Mouse (Mus musculus) hindbrain, embryonic 12.5 days (tissue): ENCODE data around the gene Adprh. TPM values are rescaled to one million over a fixed set of nuclear protein-coding genes. Genes with fewer than 3 reads are reported as not detected.

Experiments used
- ATAC-seq: fragments of 200-750 bp; cut with Nextera tagmentation; 2 replicates; pipeline ENCODE4 v1.8.0; 2017; ENCODE audit warnings: moderate TSS enrichment; ENCODE audit not compliant: low FRiP score
- H3K27ac ChIP-seq: fragments of 300-500 bp; sonication (generic); 2 replicates; pipeline ENCODE4 v1.5.1; 2016; ENCODE audit warnings: mild to moderate bottlenecking
- H3K27me3 ChIP-seq: fragments of 300-500 bp; sonication (generic); 2 replicates; pipeline ENCODE4 v1.6.1; 2016; ENCODE audit warnings: mild to moderate bottlenecking
- H3K36me3 ChIP-seq: fragments of 300-500 bp; sonication (generic); 2 replicates; pipeline ENCODE4 v1.6.1; 2016; ENCODE audit warnings: mild to moderate bottlenecking
- H3K4me1 ChIP-seq: fragments of 300-500 bp; sonication (generic); 2 replicates; pipeline ENCODE4 v1.6.1; 2016
- H3K4me2 ChIP-seq: fragments of 300-500 bp; sonication (generic); replicated peaks from 2 replicates; pipeline ENCODE4 v1.6.1; 2016; ENCODE audit warnings: mild to moderate bottlenecking
- H3K4me3 ChIP-seq: fragments of 300-500 bp; sonication (generic); 2 replicates; pipeline ENCODE4 v1.5.1; 2016; ENCODE audit warnings: mild to moderate bottlenecking
- H3K9ac ChIP-seq: fragments of 300-500 bp; sonication (generic); 2 replicates; pipeline ENCODE4 v1.6.1; 2016; ENCODE audit warnings: mild to moderate bottlenecking, moderate library complexity
- H3K9me3 ChIP-seq: fragments of 300-500 bp; sonication (generic); replicated peaks from 2 replicates; pipeline ENCODE4 v1.6.1; 2016; ENCODE audit warnings: mild to moderate bottlenecking
- WGBS: fragments of 180-500 bp; shearing (Covaris S2); methylation state at CpG from one replicate; pipeline ENCODE4 v1.1.7; 2016; 5-methylcytosine and 5-hydroxymethylcytosine counted together
- polyA plus RNA-seq: library from polyadenylated mRNA; unstranded; fragments of >200 nt; fragmentation: Nextera tagmentation; extraction: Ambion mirVana; gene quantifications from 2 replicates; pipeline ENCODE4 v1.2.1, GENCODE M21; 2016

Adprh gene
- polyA plus RNA-seq, 1 experiment from 2014 or later: 155 TPM

- Histone ChIP-seq H3K27me3 (no peaks in the 10 kb centered on the region), H3K9ac (no peak overlapping the region), H3K4me1 (no peaks in the 10 kb centered on the region), H3K27ac (no peak overlapping the region), H3K36me3 (no peaks in the 10 kb centered on the region), H3K4me2 (no peak overlapping the region), H3K4me3 (no peak overlapping the region), H3K9me3 (no peaks in the 10 kb centered on the region)
- WGBS: 85% methylated on average over 7 of the region's 7 CpGs
- ATAC-seq: no peak
Measured at GRCm38 (mm10) chr16:38462161-38462560, 9.7 kb upstream of the Adprh start.

- H3K9ac ChIP-seq: no peak overlapping the region
- no peak overlapping the region for H3K4me2 ChIP-seq
- H3K27ac ChIP-seq: no peak overlapping the region
- H3K9me3 ChIP-seq: no peaks in the 10 kb centered on the region
- 83% methylated on average over 8 of the region's 8 CpGs for WGBS
- no peak for ATAC-seq
- H3K27me3 ChIP-seq: no peaks in the 10 kb centered on the region
- H3K4me1 ChIP-seq: no peaks in the 10 kb centered on the region
- no peaks in the 10 kb centered on the region for H3K36me3 ChIP-seq
- no peak overlapping the region for H3K4me3 ChIP-seq
Measured at GRCm38 (mm10) chr16:38461749-38462148, 9.2 kb upstream of the Adprh start.

- H3K4me1 ChIP-seq: no peaks in the 10 kb centered on the region
- no peaks in the 10 kb centered on the region for H3K9me3 ChIP-seq
- H3K27ac ChIP-seq: no peak overlapping the region
- 91% methylated on average over 4 of the region's 4 CpGs for WGBS
- H3K36me3 ChIP-seq: no peaks in the 10 kb centered on the region
- H3K9ac ChIP-seq: no peak overlapping the region
- H3K27me3 ChIP-seq: no peaks in the 10 kb centered on the region
- ATAC-seq: no peak
- H3K4me3 ChIP-seq: no peak overlapping the region
- H3K4me2 ChIP-seq: no peak overlapping the region
Measured at GRCm38 (mm10) chr16:38459990-38460389, 7.5 kb upstream of the Adprh start.

- Histone ChIP-seq H3K36me3 (no peaks in the 10 kb centered on the region), H3K9ac (no peak overlapping the region), H3K4me3 (no peak overlapping the region), H3K27me3 (no peaks in the 10 kb centered on the region), H3K9me3 (no peaks in the 10 kb centered on the region), H3K4me2 (no peak overlapping the region), H3K27ac (no peak overlapping the region), H3K4me1 (no peaks in the 10 kb centered on the region)
- no peak for ATAC-seq
- 74% methylated on average over 6 of the region's 6 CpGs for WGBS
Measured at GRCm38 (mm10) chr16:38458600-38459280, 6.2 kb upstream of the Adprh start.

- H3K4me2 ChIP-seq: no peak overlapping the region
- no peak overlapping the region for H3K27ac ChIP-seq
- no peaks in the 10 kb centered on the region for H3K27me3 ChIP-seq
- no peak for ATAC-seq
- no peaks in the 10 kb centered on the region for H3K36me3 ChIP-seq
- H3K4me3 ChIP-seq: no peak overlapping the region
- peaks cover 2% of the 10 kb centered on the region; the same call in 1 of the 2 replicates for H3K4me1 ChIP-seq
- H3K9ac ChIP-seq: no peak overlapping the region
- 55% methylated on average over 11 of the region's 11 CpGs for WGBS
- no peaks in the 10 kb centered on the region for H3K9me3 ChIP-seq
Measured at GRCm38 (mm10) chr16:38456812-38457567, 4.5 kb upstream of the Adprh start.

GRCm38 (mm10) chr16:38455511-38456418 is 3.3 kb upstream of the Adprh start, which contains the start of gene Cd80:
Cd80 (plus strand) TSS chr16:38455561.
- peaks cover 12% of the 10 kb centered on the region for H3K4me1 ChIP-seq
- no peak within 1 kb of the TSS for H3K4me3 ChIP-seq
- 73% methylated on average over 15 of the region's 17 CpGs for WGBS
- H3K27me3 ChIP-seq: no peaks in the 10 kb centered on the region
- no peak for ATAC-seq
- H3K36me3 ChIP-seq: no peaks in the 10 kb centered on the region
- H3K4me2 ChIP-seq: no peak within 1 kb of the TSS
- no peak within 1 kb of the TSS for H3K9ac ChIP-seq
- no peak within 1 kb of the TSS for H3K27ac ChIP-seq
- H3K9me3 ChIP-seq: no peaks in the 10 kb centered on the region

GRCm38 (mm10) chr16:38454533-38455254 is 2.2 kb upstream of the Adprh start:
- no peak for ATAC-seq
- Histone ChIP-seq H3K36me3 (peaks cover 4% of the 10 kb centered on the region), H3K9ac (no peak overlapping the region), H3K4me2 (no peak overlapping the region), H3K9me3 (no peaks in the 10 kb centered on the region), H3K27me3 (no peaks in the 10 kb centered on the region), H3K4me1 (peaks cover 17% of the 10 kb centered on the region), H3K4me3 (no peak overlapping the region), H3K27ac (no peak overlapping the region)
- 84% methylated on average over 11 of the region's 11 CpGs for WGBS

GRCm38 (mm10) chr16:38453952-38454351 is 1.4 kb upstream of the Adprh start:
- no peaks in the 10 kb centered on the region for H3K9me3 ChIP-seq
- no peak overlapping the region for H3K9ac ChIP-seq

GRCm38 (mm10) chr16:38453203-38453553 is 675 bp upstream of the Adprh start:
- 28% methylated on average over 3 of the region's 3 CpGs for WGBS
- no peak for ATAC-seq
- H3K4me3 ChIP-seq: peak overlapping the region; percentile 74

More at GRCm38 (mm10) chr16:38453952-38454351, 1.4 kb upstream of the Adprh start:
- Histone ChIP-seq H3K4me3 (no peak overlapping the region), H3K4me2 (no peak overlapping the region), H3K27me3 (no peaks in the 10 kb centered on the region), H3K27ac (no peak overlapping the region), H3K4me1 (peaks cover 17% of the 10 kb centered on the region), H3K36me3 (peaks cover 11% of the 10 kb centered on the region)
- ATAC-seq: no peak
- WGBS: 92% methylated on average over 4 of the region's 4 CpGs

GRCm38 (mm10) chr16:38451421-38452205 is 890 bp downstream of the Adprh start:
- H3K9me3 ChIP-seq: no peaks in the 10 kb centered on the region
- peak; percentile 9; the same call in 1 of the 2 replicates for ATAC-seq
- peak overlapping the region; percentile 83; the same call in 1 of the 2 replicates for H3K27ac ChIP-seq
- H3K9ac ChIP-seq: peak overlapping the region; percentile 82
- H3K4me3 ChIP-seq: peak overlapping the region; percentile 74
- peak overlapping the region; percentile 71 for H3K4me2 ChIP-seq
- H3K27me3 ChIP-seq: no peaks in the 10 kb centered on the region
- 47% methylated on average over 12 of the region's 12 CpGs for WGBS
- peaks cover 34% of the 10 kb centered on the region for H3K36me3 ChIP-seq
- peaks cover 17% of the 10 kb centered on the region for H3K4me1 ChIP-seq

More at GRCm38 (mm10) chr16:38453203-38453553, 675 bp upstream of the Adprh start:
- Histone ChIP-seq H3K36me3 (peaks cover 19% of the 10 kb centered on the region), H3K4me2 (peak overlapping the region; percentile 71), H3K27me3 (no peaks in the 10 kb centered on the region), H3K9me3 (no peaks in the 10 kb centered on the region), H3K4me1 (peaks cover 17% of the 10 kb centered on the region), H3K27ac (0 out of 2 replicates have a peak overlapping the region, but pooled peaks have one; percentile 83), H3K9ac (peak overlapping the region; percentile 82)

GRCm38 (mm10) chr16:38450707-38451106 is 1.8 kb downstream of the Adprh start:
- no peak for ATAC-seq
- H3K9ac ChIP-seq: no peak overlapping the region
- peaks cover 17% of the 10 kb centered on the region for H3K4me1 ChIP-seq
- no peak overlapping the region for H3K27ac ChIP-seq
- no peak overlapping the region for H3K4me2 ChIP-seq
- no peaks in the 10 kb centered on the region for H3K9me3 ChIP-seq
- 86% methylated on average over 7 of the region's 7 CpGs for WGBS
- no peak overlapping the region for H3K4me3 ChIP-seq
- H3K27me3 ChIP-seq: no peaks in the 10 kb centered on the region
- H3K36me3 ChIP-seq: peaks cover 43% of the 10 kb centered on the region
